Mouse (Mus musculus) C2C12 (cell line): Measurements from ENCODE around the gene Dnaja4.

ENCODE experiments used
- CEBPB ChIP-seq: IDR thresholded peaks from one replicate; pipeline ENCODE4 v1.6.1; 2011; ENCODE audit warnings: low read depth, mild to moderate bottlenecking, control low read depth, moderate library complexity
- CTCF ChIP-seq: IDR thresholded peaks from one replicate; pipeline ENCODE4 v1.5.1; 2011; ENCODE audit not compliant: control insufficient read depth, insufficient read depth, insufficient read length

DNA sequence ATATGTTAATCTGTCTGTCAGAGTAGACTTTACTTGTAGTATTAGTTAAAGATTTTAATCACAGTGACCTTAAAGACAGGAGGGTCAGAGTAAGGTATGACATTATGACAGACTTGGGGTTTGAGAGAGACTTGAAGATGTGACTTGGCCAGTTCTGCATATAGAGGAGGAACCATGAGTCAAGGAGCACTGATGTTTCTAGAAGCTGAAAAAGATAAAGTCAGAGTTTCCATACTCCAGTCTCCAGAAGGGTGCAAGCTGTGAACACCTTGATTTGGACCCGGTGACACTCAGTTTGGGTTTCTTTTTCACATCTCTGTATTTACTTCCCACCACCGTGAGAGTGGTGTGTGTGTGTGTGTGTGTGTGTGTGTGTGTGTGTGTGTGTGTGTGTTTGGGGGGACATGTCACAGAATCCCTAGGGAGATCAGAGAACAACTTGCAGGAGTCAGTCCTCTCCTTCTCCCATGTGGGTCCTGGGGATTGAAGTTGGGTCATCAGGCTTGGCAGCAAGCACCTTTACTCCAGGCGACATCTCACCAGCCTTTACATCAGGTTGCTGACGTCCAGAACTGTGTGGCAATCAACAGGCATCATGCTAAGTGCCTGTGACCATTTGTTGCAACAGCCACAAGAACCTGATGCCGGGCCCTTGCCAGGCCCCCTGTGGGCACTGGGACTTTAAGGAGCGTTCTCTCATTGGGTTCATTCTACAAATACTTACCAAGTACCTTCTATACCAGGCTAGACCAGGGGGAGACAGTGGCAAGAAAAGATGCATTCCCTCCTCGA is 14.7 kb upstream of the Dnaja4 start:
- TF ChIP-seq CTCF (no peak), CEBPB (no peak)
